Mouse (Mus musculus): ENCODE data around the gene Ttc13.

DNA sequence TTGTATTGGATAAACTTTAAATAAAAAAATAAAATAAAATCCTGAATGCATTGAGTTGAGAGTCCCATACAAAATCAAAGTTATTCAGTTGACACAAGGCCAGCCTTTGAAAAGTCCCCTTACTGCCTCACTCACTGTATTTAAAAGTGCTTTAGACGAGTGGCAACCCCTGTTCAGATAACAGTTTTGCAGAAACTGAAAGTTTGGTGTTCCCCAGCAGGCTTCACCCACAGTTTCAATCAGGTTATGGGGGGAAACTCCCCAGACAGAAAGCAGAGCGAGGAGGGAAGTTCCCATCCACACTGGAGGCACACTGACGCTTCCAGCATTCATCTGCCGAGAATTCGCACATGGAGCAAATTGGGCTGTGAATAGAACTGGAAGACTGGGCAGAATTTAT is 34.8 kb upstream of the Ttc13 start:
- TF ChIP-seq RCOR1 (IDR thresholded peaks at IDR 0.05; ENCODE audit: low read depth, low read length) (no peak), TAL1 (IDR thresholded peaks at IDR 0.05; ENCODE audit: low read length) (no peak), POLR2A (IDR thresholded peaks at IDR 0.05; ENCODE audit: control insufficient read depth in 1 of 2, insufficient read depth in 1 of 2, low read depth in 1 of 2, low read length in 2 of 2, poor library complexity in 1 of 2) (no peak), CTCF (IDR thresholded peaks at IDR 0.05 in 2 of 3, conservative IDR thresholded peaks at IDR 0.05 in 1 of 3; ENCODE audit: control insufficient read depth in 1 of 3, insufficient read depth in 1 of 3, low read depth in 2 of 3, low read length in 3 of 3, poor library complexity in 1 of 3, severe bottlenecking in 1 of 3) (no peak)
